Mouse (Mus musculus) MEL (cell line): Measurements from ENCODE around the gene Als2cr12. TPM values are rescaled to one million over a fixed set of nuclear protein-coding genes. Genes with fewer than 3 reads are reported as not detected.

Experiments
- DNase-seq: peaks from one replicate; pipeline ENCODE4 v3.0.0; 2011; ENCODE audit warnings: low read depth, low spot score
- H3K27ac ChIP-seq: 2 replicates; pipeline ENCODE4 v1.5.1; 2012; ENCODE audit warnings: low read depth, mild to moderate bottlenecking, control low read depth, low read length, moderate library complexity; ENCODE audit not compliant: control insufficient read depth
- H3K27me3 ChIP-seq, 2 experiments: fragments of 150-350 bp in 1 of 2; sonication (generic) in 1 of 2; 2 replicates each; pipeline ENCODE4 v1.6.1; 2012; ENCODE audit warnings: low read length in 2 of 2, mild to moderate bottlenecking in 2 of 2, improper control_type of control experiment in 1 of 2, moderate library complexity in 1 of 2; ENCODE audit not compliant: insufficient read depth in 2 of 2, control insufficient read depth in 1 of 2
- H3K36me3 ChIP-seq, 2 experiments: 2 replicates each; pipeline ENCODE4 v1.6.1; 2012 to 2014; ENCODE audit warnings: low read length in 2 of 2, improper control_type of control experiment in 1 of 2, inconsistent platforms in 1 of 2, mild to moderate bottlenecking in 1 of 2; ENCODE audit not compliant: insufficient read depth in 2 of 2, control insufficient read depth in 1 of 2
- H3K4me1 ChIP-seq, 2 experiments: fragments of 150-350 bp in 1 of 2; sonication (generic) in 1 of 2; 2 replicates each; pipeline ENCODE4 v1.6.1; 2012; ENCODE audit warnings: low read length in 2 of 2, improper control_type of control experiment in 1 of 2, mild to moderate bottlenecking in 1 of 2; ENCODE audit not compliant: insufficient read depth in 2 of 2, control insufficient read depth in 1 of 2
- H3K4me3 ChIP-seq, 2 experiments: fragments of 150-350 bp in 1 of 2; sonication (generic) in 1 of 2; 2 replicates each; pipeline ENCODE4 v1.5.1; 2012; ENCODE audit warnings: low read depth in 2 of 2, low read length in 2 of 2, mild to moderate bottlenecking in 2 of 2, moderate library complexity in 2 of 2, control low read depth in 1 of 2, improper control_type of control experiment in 1 of 2; ENCODE audit not compliant: control insufficient read depth in 1 of 2, insufficient read depth in 1 of 2
- H3K79me2 ChIP-seq: 2 replicates; pipeline ENCODE4 v1.6.1; 2012; ENCODE audit warnings: mild to moderate bottlenecking, low read length, moderate library complexity; ENCODE audit not compliant: control insufficient read depth, poor library complexity, insufficient read depth
- H3K9ac ChIP-seq: 2 replicates; pipeline ENCODE4 v1.6.1; 2012; ENCODE audit warnings: low read depth, mild to moderate bottlenecking, control low read depth, low read length, moderate library complexity; ENCODE audit not compliant: control insufficient read depth, poor library complexity, severe bottlenecking
- H3K9me3 ChIP-seq: fragments of 150-350 bp; sonication (generic); replicated peaks from 2 replicates; pipeline ENCODE4 v1.6.1; 2012; ENCODE audit warnings: mild to moderate bottlenecking, low read length, improper control_type of control experiment, moderate library complexity; ENCODE audit not compliant: insufficient read depth
- BHLHE40 ChIP-seq: IDR thresholded peaks from 2 replicates; pipeline ENCODE4 v1.6.1; 2012; ENCODE audit warnings: low read depth, mild to moderate bottlenecking, inconsistent platforms, low read length, improper control_type of control experiment, borderline replicate concordance
- GATA1 ChIP-seq: IDR thresholded peaks from 2 replicates; pipeline ENCODE4 v1.6.1; 2011; ENCODE audit warnings: low read depth, low read length, improper control_type of control experiment
- HCFC1 ChIP-seq: IDR thresholded peaks from 2 replicates; pipeline ENCODE4 v1.6.1; 2012; ENCODE audit warnings: low read depth, mild to moderate bottlenecking, inconsistent platforms, low read length, improper control_type of control experiment, moderate library complexity
- KAT2A ChIP-seq: conservative IDR thresholded peaks from 2 replicates; pipeline ENCODE4 v1.6.1; 2012; ENCODE audit warnings: low read depth, low read length, improper control_type of control experiment, inconsistent platforms
- MAZ ChIP-seq: IDR thresholded peaks from 2 replicates; pipeline ENCODE4 v1.6.1; 2012; ENCODE audit warnings: low read depth, mild to moderate bottlenecking, inconsistent platforms, low read length, improper control_type of control experiment
- MYC ChIP-seq: IDR thresholded peaks from 2 replicates; pipeline ENCODE4 v1.6.1; 2011; ENCODE audit warnings: low read depth, mild to moderate bottlenecking, low read length, improper control_type of control experiment, moderate library complexity
- POLR2A ChIP-seq, 2 experiments: IDR thresholded peaks; 2 replicates each; pipeline ENCODE4 v1.6.1; 2011 to 2012; ENCODE audit warnings: low read length in 2 of 2, mild to moderate bottlenecking in 2 of 2, control low read depth in 1 of 2, improper control_type of control experiment in 1 of 2, low read depth in 1 of 2, moderate library complexity in 1 of 2; ENCODE audit not compliant: control insufficient read depth in 1 of 2, insufficient read depth in 1 of 2, poor library complexity in 1 of 2
- POLR2AphosphoS2 ChIP-seq: IDR thresholded peaks from 2 replicates; pipeline ENCODE4 v1.6.1; 2011; ENCODE audit warnings: low read length, improper control_type of control experiment
- POLR2AphosphoS5 ChIP-seq: IDR thresholded peaks from 2 replicates; pipeline ENCODE4 v1.6.1; 2012; ENCODE audit warnings: low read depth, borderline replicate concordance, mild to moderate bottlenecking, inconsistent platforms, low read length, moderate library complexity, mixed read lengths
- RAD21 ChIP-seq: IDR thresholded peaks from 2 replicates; pipeline ENCODE4 v1.6.1; 2011; ENCODE audit warnings: mild to moderate bottlenecking, low read depth, low read length, improper control_type of control experiment
- RCOR1 ChIP-seq: IDR thresholded peaks from 2 replicates; pipeline ENCODE4 v1.6.1; 2012; ENCODE audit warnings: low read depth, mild to moderate bottlenecking, inconsistent platforms, low read length, improper control_type of control experiment
- SIN3A ChIP-seq: IDR thresholded peaks from 2 replicates; pipeline ENCODE4 v1.6.1; 2012; ENCODE audit warnings: low read length, improper control_type of control experiment, inconsistent platforms
- TAL1 ChIP-seq: IDR thresholded peaks from 2 replicates; pipeline ENCODE4 v1.6.1; 2012; ENCODE audit warnings: mild to moderate bottlenecking, inconsistent platforms, low read length, moderate library complexity, mixed read lengths
- TBP ChIP-seq: IDR thresholded peaks from 2 replicates; pipeline ENCODE4 v1.8.0; 2011; ENCODE audit warnings: low read depth, low read length, improper control_type of control experiment
- USF2 ChIP-seq, 2 experiments: IDR thresholded peaks; 2 replicates each; pipeline ENCODE4 v1.6.1; 2011 to 2012; ENCODE audit warnings: improper control_type of control experiment in 2 of 2, low read length in 2 of 2, borderline replicate concordance in 1 of 2, inconsistent platforms in 1 of 2, low read depth in 1 of 2, mild to moderate bottlenecking in 1 of 2; ENCODE audit not compliant: insufficient read depth in 1 of 2
- ZC3H11A ChIP-seq: IDR thresholded peaks from 2 replicates; pipeline ENCODE4 v1.6.1; 2012; ENCODE audit warnings: low read depth, mild to moderate bottlenecking, inconsistent platforms, low read length, improper control_type of control experiment
- ZKSCAN1 ChIP-seq: IDR thresholded peaks from 2 replicates; pipeline ENCODE4 v1.6.1; 2012; ENCODE audit warnings: low read depth, mild to moderate bottlenecking, inconsistent platforms, low read length, improper control_type of control experiment, moderate library complexity
- ZNF384 ChIP-seq: IDR thresholded peaks from 2 replicates; pipeline ENCODE4 v1.6.1; 2012; ENCODE audit warnings: low read depth, mild to moderate bottlenecking, inconsistent platforms, low read length, improper control_type of control experiment
- polyA plus RNA-seq, 2 experiments: library from polyadenylated mRNA; stranded (reverse) in 1 of 2; unstranded in 1 of 2; fragments of >175 nt in 1 of 2; fragments of >200 nt in 1 of 2; gene quantifications; 2 replicates each; pipeline versions ENCODE4 v1.2.1 to v1.2.4; 2012; ENCODE audit warnings: low replicate concordance in 2 of 2, low read depth in 1 of 2; ENCODE audit not compliant: insufficient read length in 2 of 2, insufficient read depth in 1 of 2, missing spikeins in 1 of 2
- total RNA-seq: library from RNA; depleted of rRNA; stranded (reverse); fragments of 300-350 nt; gene quantifications from 2 replicates; pipeline ENCODE4 v1.2.3, GENCODE M21; 2012

The Als2cr12 gene
- total and polyA plus RNA-seq, 3 experiments = not detected

- Histone ChIP-seq H3K9ac (no peak overlapping the region), H3K4me3 (no peak overlapping the region), H3K27ac (no peak overlapping the region), H3K27me3 (peaks cover 2 to 5% of the 10 kb centered on the region in 2 experiments; a peak in 3 of 4 replicates), H3K79me2 (no peaks in the 10 kb centered on the region), H3K9me3 (no peaks in the 10 kb centered on the region), H3K4me1 (peaks cover 5 to 10% of the 10 kb centered on the region in 2 experiments), H3K36me3 (peaks cover 0 to 11% of the 10 kb centered on the region in 2 experiments; a peak in 2 of 4 replicates)
- no peak for TF ChIP-seq ZC3H11A
- no peak for TF ChIP-seq USF2 (IDR thresholded peaks at IDR 0.05; ENCODE audit: borderline replicate concordance in 1 of 2, insufficient read depth in 1 of 2, low read depth in 1 of 2, low read length in 2 of 2)
- no peak for DNase-seq
These were observed 73.6 kb downstream of the Als2cr12 start for GRCm38 (mm10) chr1:58621996-58622748.

GRCm38 (mm10) chr1:58621251-58621650 is 74.5 kb downstream of the Als2cr12 start:
- TF ChIP-seq TAL1 = no peak
- no peak for TF ChIP-seq GATA1
- no peak for TF ChIP-seq POLR2AphosphoS5
- no peak for TF ChIP-seq RAD21
- no peak for TF ChIP-seq KAT2A
- TF ChIP-seq HCFC1 = no peak
- no peak for TF ChIP-seq POLR2A (IDR thresholded peaks at IDR 0.05; ENCODE audit: control insufficient read depth in 1 of 2, insufficient read depth in 1 of 2, low read depth in 1 of 2, low read length in 2 of 2, poor library complexity in 1 of 2)
- TF ChIP-seq BHLHE40 = no peak
- no peak for TF ChIP-seq MYC
- TF ChIP-seq RCOR1 = no peak
- no peak for TF ChIP-seq POLR2AphosphoS2
- TF ChIP-seq SIN3A = no peak
- no peak for TF ChIP-seq TBP
- TF ChIP-seq ZNF384 = no peak
- TF ChIP-seq ZKSCAN1 = no peak
- TF ChIP-seq MAZ = no peak
- no peak overlapping the region for H3K27ac ChIP-seq

More at GRCm38 (mm10) chr1:58621251-58621650, 74.5 kb downstream of the Als2cr12 start:
- Histone ChIP-seq H3K79me2 (no peaks in the 10 kb centered on the region), H3K4me3 (no peak overlapping the region), H3K27me3 (peaks cover 2 to 5% of the 10 kb centered on the region in 2 experiments; a peak in 3 of 4 replicates), H3K9me3 (no peaks in the 10 kb centered on the region), H3K4me1 (peaks cover 5 to 10% of the 10 kb centered on the region in 2 experiments), H3K9ac (no peak overlapping the region), H3K36me3 (peaks cover 0 to 11% of the 10 kb centered on the region in 2 experiments; a peak in 2 of 4 replicates)
- DNase-seq = no peak
